Mouse (Mus musculus) left cerebral cortex, postnatal 4 days (tissue): ENCODE results near the gene Olfr766-ps1. TPM values are rescaled to one million over a fixed set of nuclear protein-coding genes. Genes with fewer than 3 reads are reported as not detected.
"Not testable (repeated sequence)": the region's sequence is repeated elsewhere in the genome, so short reads cannot be mapped to it uniquely, and the experiment has no call there.

ENCODE experiments used
- DNase-seq: peaks from one replicate; pipeline ENCODE4 v3.0.0-alpha.2; 2022
- intact Hi-C: fragments of 180-260 bp; cut with DNase I; formaldehyde crosslinking; loops from one replicate; pipeline ENCODE4 v1.15.1; 2025
- total RNA-seq, 2 experiments: library from RNA; stranded (reverse); gene quantifications; 2 replicates each; pipeline ENCODE4 v1.2.3; 2021

Gene Olfr766-ps1
- total RNA-seq = not detected

DNA sequence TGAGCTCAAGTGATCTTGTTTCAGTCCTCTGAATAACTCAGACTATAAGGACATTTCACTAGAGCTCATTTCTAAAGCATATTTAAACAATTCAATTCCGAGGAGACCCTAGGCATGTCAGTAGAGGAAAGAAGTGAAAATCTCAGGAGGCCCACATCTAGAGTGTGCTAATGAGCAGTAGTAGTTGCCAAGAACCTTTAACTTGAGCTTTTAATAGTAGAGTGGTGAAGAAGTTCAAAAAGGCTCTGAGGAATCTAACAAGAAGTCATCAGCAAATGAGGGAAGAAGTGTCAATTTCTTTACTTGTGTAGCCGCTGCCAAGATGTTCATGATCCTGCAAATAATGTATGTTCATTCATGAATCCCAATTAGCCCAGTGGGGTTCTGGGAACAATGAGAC, at the start of gene Olfr766-ps1:
Gene Olfr766-ps1, minus strand, starts transcription at position 101 of the 400 bp plus-strand sequence.
- no peak for DNase-seq
- intact Hi-C loops = no loop called here

DNA sequence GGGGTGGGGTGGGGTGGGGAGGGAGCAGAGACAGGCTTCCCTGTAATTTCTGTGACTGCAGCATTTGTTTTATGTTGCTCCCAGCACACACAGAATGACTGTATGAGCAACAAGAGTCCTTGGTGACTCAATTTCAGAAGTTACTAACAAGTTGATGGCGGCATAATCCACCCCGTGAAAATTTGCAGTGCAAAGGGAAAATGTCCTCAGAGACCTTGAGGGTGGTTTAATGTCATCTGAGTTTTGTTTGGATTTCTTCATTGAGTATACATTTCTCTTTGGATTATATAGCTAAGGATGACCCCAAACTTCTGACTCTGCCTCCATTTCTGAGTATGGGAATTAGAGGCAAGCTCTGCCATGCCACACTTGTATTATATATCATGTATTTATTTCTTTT, 49.0 kb upstream of the Olfr766-ps1 start, which contains the start of gene Olfr769:
Gene Olfr769, minus strand, starts transcription at position 101 of the 400 bp plus-strand sequence.
- intact Hi-C loops = no loop called here
- DNase-seq = no peak

DNA sequence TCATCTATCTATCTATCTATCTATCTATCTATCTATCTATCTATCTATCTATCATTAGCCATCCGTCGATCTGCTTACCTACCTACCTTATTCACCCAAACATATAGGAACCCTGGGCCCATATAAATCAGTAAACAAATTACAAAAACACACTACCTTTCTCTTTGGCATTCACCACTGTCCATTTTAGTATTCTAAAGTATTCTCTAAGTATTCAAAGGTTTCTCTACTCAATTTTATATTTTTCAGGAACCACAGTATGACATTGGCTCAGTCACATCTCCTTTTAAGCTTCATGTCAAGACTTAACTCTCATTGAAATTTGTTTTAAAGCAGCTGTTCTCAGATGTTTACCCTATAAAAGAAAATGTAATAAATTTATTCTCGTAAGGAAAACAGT, 46.4 kb upstream of the Olfr766-ps1 start:
- DNase-seq = no peak
- intact Hi-C loops = no loop called here

DNA sequence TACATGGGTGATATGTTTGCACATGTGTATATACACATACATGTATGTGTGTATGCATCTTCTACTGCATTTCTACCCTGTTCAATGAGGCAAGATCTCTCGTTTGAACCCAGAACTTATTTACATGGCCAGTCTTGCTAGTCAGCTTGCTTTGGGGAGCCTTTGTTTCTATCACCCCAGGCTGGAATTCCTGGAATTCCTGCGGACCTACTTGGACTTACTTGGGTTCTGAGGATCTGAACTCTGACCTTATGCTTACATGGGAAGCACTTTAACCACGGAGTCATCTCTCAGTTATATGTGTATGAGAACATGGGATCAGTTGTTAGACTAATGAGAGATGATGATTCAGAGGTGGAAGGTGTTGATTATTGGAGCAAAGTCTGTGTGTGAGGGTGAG, 32.5 kb upstream of the Olfr766-ps1 start:
- intact Hi-C loops = no loop called here
- DNase-seq = no peak

DNA sequence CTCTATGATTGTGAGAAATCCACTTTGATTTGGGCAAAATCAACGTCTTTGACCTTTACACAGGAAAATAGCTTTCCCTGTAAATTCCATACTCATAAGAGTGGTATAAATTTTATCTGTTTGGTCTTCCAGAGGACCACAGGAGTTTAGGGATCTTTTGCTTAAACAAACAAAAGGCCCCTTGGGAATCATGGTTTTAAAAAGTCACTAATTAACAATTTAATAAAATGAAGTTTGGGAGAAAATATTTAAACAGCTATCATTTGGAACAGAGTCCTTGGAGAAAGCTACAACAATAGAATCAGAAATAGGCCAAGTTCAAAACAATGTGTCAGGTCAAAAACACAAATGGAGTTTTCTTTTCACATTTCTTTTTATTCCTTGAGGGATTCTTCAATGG, 30.5 kb upstream of the Olfr766-ps1 start, which contains the start of gene Olfr768:
Gene Olfr768, minus strand, starts transcription at position 101 of the 400 bp plus-strand sequence.
- intact Hi-C loops = no loop called here
- no peak for DNase-seq

DNA sequence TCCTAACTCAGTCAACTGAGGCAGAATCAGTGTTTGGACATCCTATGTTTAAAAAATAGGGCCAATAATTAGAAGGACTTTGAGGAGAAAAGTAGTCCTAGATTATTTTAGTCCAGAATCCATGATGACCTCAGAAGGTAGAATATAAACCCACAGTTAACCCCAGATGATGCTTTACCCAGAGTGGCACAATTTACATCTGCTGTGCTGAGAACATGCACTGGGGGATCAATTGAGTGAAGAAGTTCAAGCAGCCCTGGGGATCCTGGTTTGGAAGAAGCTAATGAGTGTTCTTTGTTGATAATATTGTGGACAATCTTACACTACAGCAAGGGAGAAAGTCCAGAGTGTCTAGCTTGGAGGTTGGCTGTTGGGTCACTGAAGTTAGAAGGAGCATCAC, 14.0 kb upstream of the Olfr766-ps1 start, which contains the start of gene Olfr767:
Gene Olfr767, minus strand, starts transcription at position 101 of the 400 bp plus-strand sequence.
- DNase-seq, intact Hi-C loops: not testable (repeated sequence)

DNA sequence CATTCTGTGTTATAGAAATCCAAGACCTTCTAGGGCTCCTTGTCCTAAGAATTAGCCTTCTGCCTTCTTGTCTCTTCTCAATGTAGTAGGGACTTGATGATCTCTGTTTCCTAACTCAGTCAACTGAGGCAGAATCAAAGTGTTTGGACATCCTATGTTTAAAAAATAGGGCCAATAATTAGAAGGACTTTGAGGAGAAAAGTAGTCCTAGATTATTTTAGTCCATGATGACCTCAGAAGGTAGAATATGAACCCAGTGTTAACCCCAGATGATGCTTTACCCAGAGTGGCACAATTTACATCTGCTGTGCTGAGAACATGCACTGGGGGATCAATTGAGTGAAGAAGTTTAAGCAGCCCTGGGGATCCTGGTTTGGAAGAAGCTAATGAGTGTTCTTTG, 18.9 kb downstream of the Olfr766-ps1 start, which contains the start of gene Olfr765:
Gene Olfr765, minus strand, starts transcription at position 101 of the 400 bp plus-strand sequence.
- intact Hi-C loops, DNase-seq: not testable (repeated sequence)

DNA sequence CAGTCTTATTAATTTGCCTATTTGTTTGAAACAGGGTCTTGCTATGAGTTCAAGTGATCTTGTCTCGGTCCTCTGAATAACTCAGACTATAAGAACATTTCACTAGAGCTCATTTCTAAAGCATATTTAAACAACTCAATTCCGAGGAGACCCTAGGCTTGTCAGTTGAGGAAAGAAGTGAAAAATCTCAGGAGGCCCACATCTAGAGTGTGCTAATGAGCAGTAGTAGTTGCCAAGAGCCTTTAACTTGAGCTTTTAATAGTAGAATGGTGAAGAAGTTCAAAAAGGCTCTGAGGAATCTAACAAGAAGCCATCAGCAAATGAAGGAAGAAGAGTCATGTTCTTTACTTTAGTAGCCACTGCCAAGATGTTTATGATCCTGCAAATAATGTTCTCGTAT, 29.0 kb downstream of the Olfr766-ps1 start, which contains the start of gene Olfr764-ps1:
Gene Olfr764-ps1, minus strand, starts transcription at position 101 of the 400 bp plus-strand sequence.
- intact Hi-C loops = no loop called here
- no peak for DNase-seq

DNA sequence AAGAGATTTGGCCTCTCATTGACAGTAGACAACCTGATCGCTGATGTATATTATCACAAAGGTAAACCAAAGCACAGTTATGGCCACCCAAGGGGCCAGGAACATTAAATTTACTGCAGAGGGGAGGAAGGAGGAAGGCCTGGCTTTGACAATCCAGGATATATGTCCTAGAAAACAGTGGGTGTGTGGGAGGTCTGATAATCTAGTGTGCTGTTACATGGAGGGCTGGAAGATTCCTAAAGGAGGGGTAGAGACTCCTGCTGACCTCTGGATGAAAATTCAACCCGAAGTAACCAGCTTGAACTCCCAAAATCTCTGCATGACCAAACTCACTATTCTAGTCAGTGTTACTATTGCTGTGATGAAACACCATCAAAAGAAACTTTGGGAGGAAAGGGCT, 40.4 kb downstream of the Olfr766-ps1 start:
- intact Hi-C loops = no loop called here

DNA sequence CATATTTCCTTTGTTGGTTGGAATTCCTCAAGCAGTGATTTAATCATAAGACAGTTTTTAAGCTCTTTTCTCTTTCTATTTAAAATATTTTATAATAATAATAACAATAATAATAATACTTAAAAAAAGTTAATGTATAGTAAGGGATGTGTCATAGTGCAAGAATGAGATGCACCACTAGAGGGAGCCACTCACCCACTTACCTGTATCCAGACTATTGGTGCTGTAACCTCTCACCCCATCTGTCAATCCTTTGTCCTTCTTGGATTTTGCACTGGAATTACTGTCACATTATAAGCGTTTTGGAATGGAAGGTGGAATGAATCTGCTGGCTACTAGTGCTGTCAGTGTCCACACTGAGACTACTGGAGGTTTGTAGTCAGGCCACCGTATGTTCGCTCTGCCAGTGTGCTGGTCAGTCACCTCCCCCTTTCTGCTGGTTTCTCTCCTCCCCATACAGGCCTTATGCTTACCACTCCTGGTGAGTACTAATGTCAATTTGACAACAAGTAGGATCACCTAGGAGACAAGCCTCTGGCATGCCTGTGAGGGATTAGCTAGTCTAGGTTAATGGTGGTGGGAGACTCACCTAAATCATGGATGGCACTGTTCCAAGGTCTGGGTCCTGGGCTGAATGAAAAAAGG, 42.6 kb downstream of the Olfr766-ps1 start:
- intact Hi-C loops = loop anchor here (2.0 kb wide), 1 partner anchor 1067 kb away; no protein-coding TSS in a partner anchor
- peak; percentile 62 for DNase-seq

More for the DNA sequence above, 40.4 kb downstream of the Olfr766-ps1 start:
- DNase-seq = no peak

DNA sequence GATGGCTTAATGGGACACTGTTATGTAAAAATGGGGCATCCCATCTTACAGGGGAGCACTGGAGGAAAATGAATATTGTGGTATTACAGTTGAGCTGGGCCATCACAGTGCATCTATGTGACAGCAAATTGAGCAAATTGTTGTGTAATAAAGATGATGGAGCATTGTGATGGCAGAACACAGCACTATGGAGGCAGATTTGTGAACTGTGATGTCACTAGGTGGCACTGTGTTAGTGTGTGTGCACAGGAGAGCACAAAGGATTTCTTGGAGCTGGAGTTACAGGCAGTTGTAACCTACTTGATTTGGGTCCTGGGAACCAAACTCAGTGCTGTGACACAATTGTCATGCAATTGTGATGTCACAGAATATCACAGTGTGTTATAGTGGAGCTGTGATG, 45.5 kb downstream of the Olfr766-ps1 start:
- intact Hi-C loops = no loop called here
- no peak for DNase-seq

DNA sequence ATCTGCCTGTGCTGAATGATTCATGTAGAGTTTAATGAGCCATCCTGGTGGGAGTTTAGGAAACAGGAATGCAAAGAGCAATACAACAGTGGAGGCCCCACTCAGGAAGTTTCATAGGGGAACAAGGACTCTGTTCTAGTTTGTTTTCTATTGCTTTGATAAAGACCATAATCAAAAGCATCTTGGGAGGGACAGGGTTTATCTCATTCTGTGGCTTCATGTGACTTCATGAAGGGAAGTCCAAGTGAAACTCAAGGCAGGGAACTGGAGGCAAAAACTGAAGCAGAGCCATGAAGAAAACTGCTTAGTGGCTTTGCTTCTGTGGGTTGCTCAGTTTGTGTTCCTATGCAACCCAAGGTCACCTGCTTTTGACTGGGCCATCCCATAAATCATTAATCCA, 54.3 kb downstream of the Olfr766-ps1 start:
- intact Hi-C loops = no loop called here
- DNase-seq = no peak

Other genes with a start within 250 kb of the Olfr766-ps1 start
- gene Ormdl2, start 247.3 kb downstream of the Olfr766-ps1 start, total RNA-seq = 1 to 10 TPM; 4.3 to 5.2 TPM
- gene Gdf11, start 177.3 kb downstream of the Olfr766-ps1 start, total RNA-seq = 10 to 100 TPM; 18.8 to 20.1 TPM
- gene Cd63, start 168.0 kb downstream of the Olfr766-ps1 start, total RNA-seq = 10 to 100 TPM; 52.7 to 64.3 TPM
- gene Rdh5, start 146.1 kb downstream of the Olfr766-ps1 start, total RNA-seq = 1 to 10 TPM; 5.4 to 6.1 TPM
- gene Bloc1s1, start 144.9 kb downstream of the Olfr766-ps1 start, total RNA-seq = 10 to 100 TPM; 90.7 to 91.9 TPM
- gene Itga7, start 135.2 kb downstream of the Olfr766-ps1 start, total RNA-seq = 1 to 10 TPM; 8.9 to 9.1 TPM
- not detected for gene Mettl7b, start 108.0 kb downstream of the Olfr766-ps1 start, total RNA-seq
- not detected for gene Olfr9, start 79.5 kb downstream of the Olfr766-ps1 start, total RNA-seq
- not detected for gene Olfr763, start 58.2 kb downstream of the Olfr766-ps1 start, total RNA-seq
- not detected for gene Olfr764-ps1, start 29.1 kb downstream of the Olfr766-ps1 start, total RNA-seq
- not detected for gene Olfr765, start 19.0 kb downstream of the Olfr766-ps1 start, total RNA-seq
- gene Olfr767, start 13.9 kb upstream of the Olfr766-ps1 start, total RNA-seq = under 1 TPM in 1 of 2 experiments, not detected in 1; 0.14 TPM
- gene Olfr768, start 30.4 kb upstream of the Olfr766-ps1 start, total RNA-seq = not detected
- gene Olfr769, start 48.9 kb upstream of the Olfr766-ps1 start, total RNA-seq = not detected
- not detected for gene Olfr770, start 70.0 kb upstream of the Olfr766-ps1 start, total RNA-seq
- gene Olfr771, start 95.8 kb upstream of the Olfr766-ps1 start, total RNA-seq = not detected
- not detected for gene Olfr772, start 108.9 kb upstream of the Olfr766-ps1 start, total RNA-seq
- not detected for gene Olfr773, start 118.4 kb upstream of the Olfr766-ps1 start, total RNA-seq
- gene Olfr774, start 167.2 kb upstream of the Olfr766-ps1 start, total RNA-seq = not detected
- gene Olfr775, start 179.4 kb upstream of the Olfr766-ps1 start, total RNA-seq = not detected
- gene Olfr776, start 190.2 kb upstream of the Olfr766-ps1 start, total RNA-seq = not detected
- not detected for gene Olfr777, start 202.5 kb upstream of the Olfr766-ps1 start, total RNA-seq
- not detected for gene Olfr780, start 249.1 kb upstream of the Olfr766-ps1 start, total RNA-seq